Mouse (Mus musculus): ENCODE results near the gene 4930522H14Rik. TPM values are rescaled to one million over a fixed set of nuclear protein-coding genes. Genes with fewer than 3 reads are reported as not detected.

Gene 4930522H14Rik
- total and polyA plus RNA-seq, 2 experiments from 2014 or later: not detected

DNA sequence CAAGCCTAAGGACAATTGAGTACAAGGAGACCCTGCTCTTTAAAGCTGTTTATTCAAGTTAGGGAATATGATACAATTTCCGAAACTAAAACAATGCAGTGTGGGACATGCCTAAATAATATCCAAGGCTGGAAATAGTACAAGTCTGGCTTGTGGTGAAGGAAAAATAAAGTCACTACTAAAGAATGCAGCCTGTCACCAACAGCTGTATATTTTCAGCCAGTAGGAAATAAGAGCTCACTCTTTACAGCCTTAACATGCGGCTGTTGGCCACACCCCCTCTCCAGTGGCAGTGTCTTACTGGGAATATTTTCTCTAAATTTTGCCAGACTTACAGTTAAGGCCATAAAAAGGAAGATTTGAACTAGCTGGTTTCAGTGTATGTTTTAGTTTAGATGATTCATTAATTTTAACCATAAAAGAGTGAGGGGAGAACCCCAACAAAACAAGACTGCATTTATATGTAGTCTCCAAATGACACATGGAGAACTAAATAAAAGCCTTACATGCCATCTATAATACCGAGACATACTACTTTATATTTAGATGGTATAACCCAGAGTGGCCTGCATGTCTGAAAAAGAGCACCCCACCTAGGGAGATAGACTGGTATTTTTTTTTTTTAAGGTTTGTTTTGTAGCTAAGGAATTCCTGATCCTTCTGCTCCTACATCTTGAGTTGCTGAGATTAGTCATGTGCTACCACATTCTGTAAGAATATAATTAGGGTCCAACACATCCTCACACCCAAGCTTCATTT, 70.5 kb downstream of the 4930522H14Rik start:
- H3K4me2 ChIP-seq (ENCODE audit: low read depth, low read length): no peak overlapping the region
- H3K4me3 ChIP-seq (ENCODE audit: low read length): no peak overlapping the region
- H3K9ac ChIP-seq (replicated peaks; ENCODE audit: low read length): no peak overlapping the region
- no peak for DNase-seq (ENCODE audit: low spot score)
- H3K36me3 ChIP-seq (ENCODE audit: insufficient read depth, low read length): peaks cover under 1% of the 10 kb centered on the region; the same call in 1 of the 2 replicates
- no peak overlapping the region for H3K27ac ChIP-seq
- WGBS: 73% methylated on average over 3 of the region's 3 CpGs
- no peak for ATAC-seq
- H3K27me3 ChIP-seq (ENCODE audit: insufficient read depth, low read length): no peaks in the 10 kb centered on the region
- H3K9me3 ChIP-seq (ENCODE audit: low read length): no peaks in the 10 kb centered on the region
- no peaks in the 10 kb centered on the region for H3K4me1 ChIP-seq (ENCODE audit: insufficient read depth, low read length)
- TF ChIP-seq CTCF (IDR thresholded peaks at IDR 0.05; ENCODE audit: low read depth): no peak

DNA sequence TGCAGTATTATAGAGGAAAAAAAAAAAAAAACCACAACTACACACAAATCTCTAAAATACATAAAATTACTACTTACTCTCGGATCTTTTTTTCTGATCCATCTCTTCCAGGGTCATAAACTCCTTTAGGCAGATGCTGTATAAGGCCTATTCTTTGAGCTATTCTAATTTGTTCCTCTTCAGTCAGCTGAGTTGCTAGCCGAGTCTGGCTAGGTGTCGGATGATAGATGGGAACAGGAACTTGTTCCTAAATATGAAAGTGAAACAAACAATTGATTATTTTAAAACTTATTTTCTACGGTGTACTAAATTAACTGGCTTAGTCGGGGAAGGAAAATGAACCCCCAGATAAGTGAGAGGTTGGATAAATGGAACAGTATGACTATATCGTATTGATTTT, 74.3 kb downstream of the 4930522H14Rik start:
- Histone ChIP-seq H3K27ac (no peak overlapping the region), H3K4me2 (ENCODE audit: low read depth, low read length) (no peak overlapping the region), H3K9ac (replicated peaks; ENCODE audit: low read length) (no peak overlapping the region), H3K36me3 (ENCODE audit: insufficient read depth, low read length) (peaks cover 7% of the 10 kb centered on the region; the same call in 1 of the 2 replicates), H3K27me3 (ENCODE audit: insufficient read depth, low read length) (no peaks in the 10 kb centered on the region), H3K4me3 (ENCODE audit: low read length) (no peak overlapping the region), H3K4me1 (ENCODE audit: insufficient read depth, low read length) (no peaks in the 10 kb centered on the region), H3K9me3 (ENCODE audit: low read length) (no peaks in the 10 kb centered on the region)
- ATAC-seq (no peak), DNase-seq (ENCODE audit: low spot score) (no peak)
- TF ChIP-seq CTCF (IDR thresholded peaks at IDR 0.05; ENCODE audit: low read depth): no peak
- WGBS: 92% methylated on average over 6 of the region's 6 CpGs

Other genes with a start within 250 kb of the 4930522H14Rik start
- gene Ttc39a, start 124.7 kb downstream of the 4930522H14Rik start, total RNA-seq (2014; rRNA removed): 4.0 and 6.8 TPM in 2 replicates
- 5.3 and 6.4 TPM in 2 replicates for gene Ttc39a, start 124.7 kb downstream of the 4930522H14Rik start, polyA plus RNA-seq (2015; fragmentation: Nextera tagmentation; extraction: Ambion mirVana)
- gene Rnf11, start 46.6 kb downstream of the 4930522H14Rik start, total RNA-seq (2014; rRNA removed): 86.7 and 93.2 TPM in 2 replicates
- 79.2 and 80.4 TPM in 2 replicates for gene Rnf11, start 46.6 kb downstream of the 4930522H14Rik start, polyA plus RNA-seq (2015; fragmentation: Nextera tagmentation; extraction: Ambion mirVana)
- gene Cdkn2c, start 135.9 kb upstream of the 4930522H14Rik start, total RNA-seq (2014; rRNA removed): 9.6 and 14.3 TPM in 2 replicates
- 6.2 and 6.3 TPM in 2 replicates for gene Cdkn2c, start 135.9 kb upstream of the 4930522H14Rik start, polyA plus RNA-seq (2015; fragmentation: Nextera tagmentation; extraction: Ambion mirVana)
- 38.2 and 40.5 TPM in 2 replicates for gene Faf1, start 145.3 kb upstream of the 4930522H14Rik start, total RNA-seq (2014; rRNA removed)
- gene Faf1, start 145.3 kb upstream of the 4930522H14Rik start, polyA plus RNA-seq (2015; fragmentation: Nextera tagmentation; extraction: Ambion mirVana): 29.6 and 30.1 TPM in 2 replicates